Mouse (Mus musculus): ENCODE measurements around the gene Rpl19.

- TF ChIP-seq POU5F1 (IDR thresholded peaks at IDR 0.05; ENCODE audit: borderline replicate concordance, low read length): no peak
- no peak for TF ChIP-seq CTCF (conservative IDR thresholded peaks at IDR 0.05; ENCODE audit: low read length)
These were observed 46.9 kb downstream of the Rpl19 start for GRCm38 (mm10) chr11:98073442-98073841.

Data from E14TG2a.4 (cell line).